Mouse (Mus musculus) cerebellum, adult 11 months (tissue): ENCODE measurements around the gene Mrpl16.
A peak's percentile ranks its signal among the peaks of the same experiment; 100 is the strongest.

Experiments used
- DNase-seq: peaks from one replicate; pipeline ENCODE4 v3.0.0; 2022

Mrpl16 gene

GRCm38 (mm10) chr19:11807251-11807650 lies 37.1 kb downstream of the Mrpl16 start:
- no peak for DNase-seq

- no peak for DNase-seq
These were observed 37.6 kb downstream of the Mrpl16 start for GRCm38 (mm10) chr19:11807822-11808221.

- no peak for DNase-seq
These were observed 38.3 kb downstream of the Mrpl16 start for GRCm38 (mm10) chr19:11808452-11808851.

- DNase-seq: no peak
These were observed 40.0 kb downstream of the Mrpl16 start for GRCm38 (mm10) chr19:11810003-11810758.

- DNase-seq: no peak
These were observed 40.7 kb downstream of the Mrpl16 start for GRCm38 (mm10) chr19:11810856-11811255.

- no peak for DNase-seq
These were observed 41.6 kb downstream of the Mrpl16 start for GRCm38 (mm10) chr19:11811688-11812365.

GRCm38 (mm10) chr19:11813136-11813535 lies 42.9 kb downstream of the Mrpl16 start:
- no peak for DNase-seq

GRCm38 (mm10) chr19:11813649-11814048 lies 43.5 kb downstream of the Mrpl16 start:
- DNase-seq: no peak

GRCm38 (mm10) chr19:11814742-11815333 lies 44.6 kb downstream of the Mrpl16 start:
- DNase-seq: no peak

GRCm38 (mm10) chr19:11816706-11817105 lies 46.5 kb downstream of the Mrpl16 start:
- no peak for DNase-seq

GRCm38 (mm10) chr19:11817586-11817985 lies 47.4 kb downstream of the Mrpl16 start:
- DNase-seq: no peak

- DNase-seq: peak; percentile 72
These were observed 48.3 kb downstream of the Mrpl16 start for GRCm38 (mm10) chr19:11818199-11819142.

- peak; percentile 9 for DNase-seq
These were observed 49.0 kb downstream of the Mrpl16 start, which contains the start of gene Stx3 for GRCm38 (mm10) chr19:11819143-11819700. Gene Stx3, minus strand, starts transcription at chr19:11819403.

GRCm38 (mm10) chr19:11819800-11820199 lies 49.6 kb downstream of the Mrpl16 start:
- DNase-seq: peak; percentile 63

GRCm38 (mm10) chr19:11820211-11820610 lies 50.0 kb downstream of the Mrpl16 start:
- DNase-seq: peak; percentile 27

GRCm38 (mm10) chr19:11823346-11824065 lies 53.3 kb downstream of the Mrpl16 start:
- DNase-seq: no peak
